Mouse (Mus musculus) kidney, postnatal 0 days (tissue): ENCODE data around the gene B3galt1. TPM values are rescaled to one million over a fixed set of nuclear protein-coding genes. Genes with fewer than 3 reads are reported as not detected.

Source experiments
- ATAC-seq: fragments of 200-750 bp; cut with Nextera tagmentation; replicated peaks from 2 replicates; pipeline ENCODE4 v1.8.0; 2017; ENCODE audit warnings: low read depth, moderate number of reproducible peaks, moderate TSS enrichment, moderate library complexity; ENCODE audit not compliant: low FRiP score
- DNase-seq: peaks from one replicate; pipeline ENCODE4 v3.0.0-alpha.2; 2016; ENCODE audit warnings: low spot score
- H3K27ac ChIP-seq: fragments of 300-500 bp; sonication (generic); 2 replicates; pipeline ENCODE4 v1.5.1; 2014; ENCODE audit warnings: mild to moderate bottlenecking
- H3K27me3 ChIP-seq: fragments of 300-500 bp; sonication (generic); 2 replicates; pipeline ENCODE4 v1.6.1; 2014; ENCODE audit warnings: low read length, mixed read lengths; ENCODE audit not compliant: insufficient read depth
- H3K36me3 ChIP-seq: fragments of 300-500 bp; sonication (generic); 2 replicates; pipeline ENCODE4 v1.6.1; 2014; ENCODE audit warnings: low read length, mixed read lengths; ENCODE audit not compliant: insufficient read depth
- H3K4me1 ChIP-seq: fragments of 300-500 bp; sonication (generic); replicated peaks from 2 replicates; pipeline ENCODE4 v1.6.1; 2014; ENCODE audit warnings: antibody characterized with exemption, low read length, mixed read lengths; ENCODE audit not compliant: insufficient read depth
- H3K4me2 ChIP-seq: fragments of 300-500 bp; sonication (generic); 2 replicates; pipeline ENCODE4 v1.6.1; 2014; ENCODE audit warnings: mild to moderate bottlenecking, low read length, moderate library complexity, mixed read lengths
- H3K4me3 ChIP-seq: fragments of 300-500 bp; sonication (generic); replicated peaks from 2 replicates; pipeline ENCODE4 v1.5.1; 2014; ENCODE audit warnings: low read depth, low read length
- H3K9ac ChIP-seq: fragments of 300-500 bp; sonication (generic); 2 replicates; pipeline ENCODE4 v1.6.1; 2014; ENCODE audit warnings: low read depth, low read length
- H3K9me3 ChIP-seq: fragments of 300-500 bp; sonication (generic); replicated peaks from 2 replicates; pipeline ENCODE4 v1.6.1; 2016; ENCODE audit warnings: low read length, inconsistent platforms, mixed read lengths
- CTCF ChIP-seq: IDR thresholded peaks from 2 replicates; pipeline ENCODE4 v1.5.1; 2016; ENCODE audit warnings: antibody characterized with exemption, low read depth, mild to moderate bottlenecking, moderate library complexity
- WGBS: fragments of 180-500 bp; shearing (Covaris S2); extraction: QIAGEN DNeasy Blood & Tissue Kit; methylation state at CpG from one replicate; pipeline ENCODE4 v1.1.7; 2014; 5-methylcytosine and 5-hydroxymethylcytosine counted together
- microRNA-seq: library from miRNA; unstranded; fragments of <30 nt; microRNA quantifications from one replicate; pipeline ENCODE4, GENCODE M21; 2016
- polyA plus RNA-seq: library from polyadenylated mRNA; unstranded; fragments of >200 nt; fragmentation: Nextera tagmentation; extraction: Ambion mirVana; gene quantifications from 2 replicates; pipeline ENCODE4 v1.2.1, GENCODE M21; 2015

The B3galt1 gene
- polyA plus RNA-seq, 1 experiment from 2014 or later, result 4.8 TPM

- Histone ChIP-seq H3K36me3 (no peaks in the 10 kb centered on the region), H3K27me3 (no peaks in the 10 kb centered on the region), H3K4me1 (no peaks in the 10 kb centered on the region), H3K27ac (no peak overlapping the region), H3K9ac (no peak overlapping the region), H3K4me3 (no peak overlapping the region), H3K4me2 (no peak overlapping the region), H3K9me3 (no peaks in the 10 kb centered on the region)
- ATAC-seq (no peak), DNase-seq (no peak)
- WGBS, result 87% methylated on average over 2 of the region's 2 CpGs
- TF ChIP-seq CTCF, result no peak
These were observed 594.9 kb downstream of the B3galt1 start for GRCm38 (mm10) chr2:68160566-68160965.

GRCm38 (mm10) chr2:68162012-68162411 is 596.3 kb downstream of the B3galt1 start:
- Histone ChIP-seq H3K4me1 (no peaks in the 10 kb centered on the region), H3K27me3 (no peaks in the 10 kb centered on the region), H3K27ac (no peak overlapping the region), H3K9ac (no peak overlapping the region), H3K4me3 (no peak overlapping the region), H3K36me3 (no peaks in the 10 kb centered on the region), H3K9me3 (no peaks in the 10 kb centered on the region), H3K4me2 (no peak overlapping the region)
- no peak for DNase-seq
- no peak for ATAC-seq
- WGBS, result 74% methylated on average over 4 of the region's 4 CpGs
- TF ChIP-seq CTCF, result no peak

- TF ChIP-seq CTCF, result no peak
- Histone ChIP-seq H3K27me3 (no peaks in the 10 kb centered on the region), H3K4me2 (no peak overlapping the region), H3K36me3 (no peaks in the 10 kb centered on the region), H3K9ac (no peak overlapping the region), H3K27ac (no peak overlapping the region), H3K4me3 (no peak overlapping the region), H3K4me1 (no peaks in the 10 kb centered on the region), H3K9me3 (no peaks in the 10 kb centered on the region)
- no peak for ATAC-seq
- DNase-seq, result no peak
- 64% methylated on average over 10 of the region's 10 CpGs for WGBS
These were observed 605.6 kb downstream of the B3galt1 start for GRCm38 (mm10) chr2:68171306-68171705.

Small RNA genes lying within 50 kb of the gene (microRNA-seq; reads per million reads assigned to microRNA genes)
- gene Mir6335 (not detected), gene Mir7224 (1.4 reads per million)

Other genes starting within 250 kb of the B3galt1 start
- gene Gm21830, start 152.1 kb upstream of the B3galt1 start, polyA plus RNA-seq, result not detected in 2 replicates
- not detected in 2 replicates for gene Gm26727, start 132.7 kb upstream of the B3galt1 start, polyA plus RNA-seq
- gene Xirp2, start 119.9 kb upstream of the B3galt1 start, polyA plus RNA-seq, result not detected in 2 replicates